8 mouse cellular contexts compared by ENCODE assay signal in the genomic region with DNA sequence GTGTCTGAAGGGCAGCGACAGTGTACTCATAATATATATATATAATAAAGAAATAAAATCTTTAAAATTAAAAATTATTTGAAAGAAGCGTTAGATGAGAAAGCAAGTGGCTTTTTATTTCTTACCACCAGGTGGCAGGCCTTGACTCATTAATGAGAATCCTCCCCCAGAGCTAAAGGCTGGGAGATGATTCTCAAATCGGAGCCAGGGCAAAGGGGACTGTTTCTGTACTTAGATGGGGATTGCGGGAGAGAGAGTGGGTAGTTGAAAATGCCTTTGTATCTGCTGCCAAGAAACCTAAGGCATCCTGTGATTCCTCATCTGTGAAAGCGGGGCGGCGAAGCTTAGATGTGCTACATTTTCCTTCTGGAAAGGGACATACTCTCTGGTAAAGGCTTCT. TPM values are rescaled to one million over a fixed set of nuclear protein-coding genes. Genes with fewer than 3 reads are reported as not detected.
A peak's percentile ranks its signal among the peaks of the same experiment; 100 is the strongest.
DNase-seq lines count a peak whose midpoint lies in the region; ATAC-seq and TF ChIP-seq lines count a peak whose summit lies in the region.

No protein-coding gene starts in this region.

- WGBS in midbrain, embryonic 10.5 days = 16% methylated on average over 7 of the region's 7 CpGs
- WGBS in midbrain, embryonic 13.5 days = 13% methylated on average over 7 of the region's 7 CpGs
- 11% methylated on average over 7 of the region's 7 CpGs for WGBS in hindbrain, embryonic 15.5 days
- WGBS in liver, embryonic 14.5 days (ENCODE audit: insufficient replicate concordance) = 19% methylated on average over 7 of the region's 7 CpGs
- 10% methylated on average over 7 of the region's 7 CpGs for WGBS in forebrain, embryonic 12.5 days

- no peak for ATAC-seq in midbrain, embryonic 13.5 days
- ATAC-seq in hindbrain, embryonic 15.5 days (ENCODE audit: low FRiP score, low read depth) = no peak
- no peak for ATAC-seq in liver, embryonic 14.5 days (ENCODE audit: insufficient read depth)
- no peak for ATAC-seq in forebrain, embryonic 12.5 days (ENCODE audit: low FRiP score)

- TF ChIP-seq EP300 in liver, embryonic 14.5 days (IDR thresholded peaks at IDR 0.05; ENCODE audit: low read depth) = no peak

- no peak overlapping the region for H3K27ac ChIP-seq in midbrain, embryonic 10.5 days (replicated peaks)
- no peak overlapping the region for H3K27ac ChIP-seq in midbrain, embryonic 13.5 days
- H3K27ac ChIP-seq in hindbrain, embryonic 15.5 days (replicated peaks) = no peak overlapping the region
- H3K27ac ChIP-seq in liver, embryonic 14.5 days = no peak overlapping the region
- no peak overlapping the region for H3K27ac ChIP-seq in forebrain, embryonic 12.5 days

- peak; percentile 28 for DNase-seq in midbrain, embryonic 10.5 days (ENCODE audit: low spot score)
- DNase-seq in NIH3T3 (ENCODE audit: low read depth) = peak; percentile 71
- peak; percentile 46 for DNase-seq in cerebellum, adult 8-10 months
- DNase-seq in liver, embryonic 14.5 days (ENCODE audit: low read depth in 3 of 3, low spot score in 3 of 3) = peak in 2 of 3 experiments; percentile 10 to 17
- DNase-seq in retina, postnatal 1 day = peak; percentile 77

- H3K4me2 ChIP-seq in midbrain, embryonic 13.5 days (replicated peaks) = no peak overlapping the region
- H3K4me2 ChIP-seq in hindbrain, embryonic 15.5 days = peak overlapping the region; percentile 28; the same call in 1 of the 2 replicates
- H3K4me2 ChIP-seq in liver, embryonic 14.5 days (ENCODE audit: low read depth) = no peak overlapping the region
- H3K4me2 ChIP-seq in forebrain, embryonic 12.5 days = no peak overlapping the region

- H3K4me1 ChIP-seq in midbrain, embryonic 10.5 days = peaks cover 15% of the 10 kb centered on the region
- H3K4me1 ChIP-seq in midbrain, embryonic 13.5 days (replicated peaks) = peaks cover 31% of the 10 kb centered on the region
- H3K4me1 ChIP-seq in hindbrain, embryonic 15.5 days (replicated peaks) = peaks cover 35% of the 10 kb centered on the region
- H3K4me1 ChIP-seq in liver, embryonic 14.5 days (replicated peaks; ENCODE audit: control insufficient read depth in 2 of 2, insufficient read depth in 2 of 2, low read length in 1 of 2) = no peaks in the 10 kb centered on the region
- H3K4me1 ChIP-seq in forebrain, embryonic 12.5 days = peaks cover 37% of the 10 kb centered on the region

- no peaks in the 10 kb centered on the region for H3K9me3 ChIP-seq in midbrain, embryonic 10.5 days (replicated peaks)
- H3K9me3 ChIP-seq in midbrain, embryonic 13.5 days = no peaks in the 10 kb centered on the region
- no peaks in the 10 kb centered on the region for H3K9me3 ChIP-seq in hindbrain, embryonic 15.5 days
- H3K9me3 ChIP-seq in liver, embryonic 14.5 days (ENCODE audit: control insufficient read depth, low read length) = no peaks in the 10 kb centered on the region
- H3K9me3 ChIP-seq in forebrain, embryonic 12.5 days = no peaks in the 10 kb centered on the region

- peaks cover 82% of the 10 kb centered on the region for H3K27me3 ChIP-seq in midbrain, embryonic 10.5 days (ENCODE audit: low read depth, poor library complexity, severe bottlenecking)
- H3K27me3 ChIP-seq in midbrain, embryonic 13.5 days = peaks cover 62% of the 10 kb centered on the region
- 0 out of 2 replicates have a peak, but pooled peaks cover 6% of the 10 kb centered on the region for H3K27me3 ChIP-seq in hindbrain, embryonic 15.5 days
- peaks cover 48% of the 10 kb centered on the region for H3K27me3 ChIP-seq in liver, embryonic 14.5 days (ENCODE audit: control insufficient read depth, insufficient read depth, low read length)
- peaks cover 62% of the 10 kb centered on the region for H3K27me3 ChIP-seq in forebrain, embryonic 12.5 days

- no peak overlapping the region for H3K9ac ChIP-seq in midbrain, embryonic 13.5 days (replicated peaks)
- no peak overlapping the region for H3K9ac ChIP-seq in hindbrain, embryonic 15.5 days
- no peak overlapping the region for H3K9ac ChIP-seq in liver, embryonic 14.5 days (replicated peaks)
- H3K9ac ChIP-seq in forebrain, embryonic 12.5 days = no peak overlapping the region

- peak; percentile 52 for TF ChIP-seq CTCF in liver, embryonic 14.5 days (IDR thresholded peaks at IDR 0.05; ENCODE audit: low read depth)

- H3K4me3 ChIP-seq in midbrain, embryonic 10.5 days = no peak overlapping the region
- no peak overlapping the region for H3K4me3 ChIP-seq in midbrain, embryonic 13.5 days (replicated peaks)
- no peak overlapping the region for H3K4me3 ChIP-seq in hindbrain, embryonic 15.5 days
- no peak overlapping the region for H3K4me3 ChIP-seq in liver, embryonic 14.5 days (ENCODE audit: insufficient read depth in 1 of 2, low read depth in 2 of 2, low read length in 2 of 2)
- H3K4me3 ChIP-seq in forebrain, embryonic 12.5 days (replicated peaks) = no peak overlapping the region

- H3K36me3 ChIP-seq in midbrain, embryonic 10.5 days = no peaks in the 10 kb centered on the region
- H3K36me3 ChIP-seq in midbrain, embryonic 13.5 days = no peaks in the 10 kb centered on the region
- H3K36me3 ChIP-seq in hindbrain, embryonic 15.5 days = no peaks in the 10 kb centered on the region
- H3K36me3 ChIP-seq in liver, embryonic 14.5 days (replicated peaks; ENCODE audit: control insufficient read depth, insufficient read depth, low read depth) = no peaks in the 10 kb centered on the region
- no peaks in the 10 kb centered on the region for H3K36me3 ChIP-seq in forebrain, embryonic 12.5 days (replicated peaks)

RNA-seq across cellular contexts. Expression of a gene that starts 26.4 kb away (rescaled TPM):
- 33.0 and 33.6 TPM in 2 replicates for polyA plus RNA-seq in midbrain, embryonic 10.5 days (2016; fragmentation: Nextera tagmentation; extraction: Ambion mirVana)
- 36.5 and 39.5 TPM in 2 replicates for polyA plus RNA-seq in midbrain, embryonic 13.5 days (2015; fragmentation: Nextera tagmentation; extraction: Ambion mirVana)
- 27.9 and 29.7 TPM in 2 replicates for polyA plus RNA-seq in hindbrain, embryonic 15.5 days (2015; fragmentation: Nextera tagmentation; extraction: Ambion mirVana)
- 6.6 and 9.3 TPM in 2 replicates for polyA plus RNA-seq in liver, embryonic 14.5 days (2012; rRNA removed)
- 3.8 TPM in 2 replicates for polyA plus RNA-seq in liver, embryonic 14.5 days (2014; fragmentation: Nextera tagmentation; extraction: Ambion mirVana)
- 46.9 and 47.3 TPM in 2 replicates for polyA plus RNA-seq in forebrain, embryonic 12.5 days (2016; fragmentation: Nextera tagmentation; extraction: Ambion mirVana)

RNA-seq across cellular contexts. Expression of a gene that starts 29.7 kb away (rescaled TPM):
- 13.1 and 36.6 TPM in 2 replicates for polyA plus RNA-seq in midbrain, embryonic 10.5 days (2016; fragmentation: Nextera tagmentation; extraction: Ambion mirVana)
- 20.5 and 22.4 TPM in 2 replicates for polyA plus RNA-seq in midbrain, embryonic 13.5 days (2015; fragmentation: Nextera tagmentation; extraction: Ambion mirVana)
- 13.0 and 14.1 TPM in 2 replicates for polyA plus RNA-seq in hindbrain, embryonic 15.5 days (2015; fragmentation: Nextera tagmentation; extraction: Ambion mirVana)
- 0.23 and 0.25 TPM in 2 replicates for polyA plus RNA-seq in liver, embryonic 14.5 days (2012; rRNA removed)
- polyA plus RNA-seq in liver, embryonic 14.5 days (2014; fragmentation: Nextera tagmentation; extraction: Ambion mirVana) = 0.05 and 0.11 TPM in 2 replicates
- 22.7 and 24.1 TPM in 2 replicates for polyA plus RNA-seq in forebrain, embryonic 12.5 days (2016; fragmentation: Nextera tagmentation; extraction: Ambion mirVana)

Comparison
In these comparisons a context has a peak if more than half of its experiments do, and no peak if none do; other contexts are left out.
1. DNase-seq: peak in every context shown above with its lines; median percentile 77 in retina, postnatal 1 day; 71 in NIH3T3; 46 in cerebellum, adult 8-10 months; 28 in midbrain, embryonic 10.5 days; 14 in liver, embryonic 14.5 days.
2. RNA of a gene that starts 29.7 kb away (polyA plus RNA-seq): 22.7 to 24.1 TPM in forebrain, embryonic 12.5 days, 20.5 to 22.4 TPM in midbrain, embryonic 13.5 days, 13.0 to 14.1 TPM in hindbrain, embryonic 15.5 days and 13.1 to 36.6 TPM in midbrain, embryonic 10.5 days; 0.05 to 0.25 TPM in liver, embryonic 14.5 days; every median in the first group is over 10 times any median in the second.